Mouse (Mus musculus) left cerebral cortex, adult 9 months (tissue): ENCODE data around the gene Xpr1.

Source experiments
- DNase-seq, 2 experiments: peaks; one replicate each; pipeline ENCODE4 v3.0.0; 2022; ENCODE audit warnings: low spot score in 2 of 2

Gene Xpr1

DNA sequence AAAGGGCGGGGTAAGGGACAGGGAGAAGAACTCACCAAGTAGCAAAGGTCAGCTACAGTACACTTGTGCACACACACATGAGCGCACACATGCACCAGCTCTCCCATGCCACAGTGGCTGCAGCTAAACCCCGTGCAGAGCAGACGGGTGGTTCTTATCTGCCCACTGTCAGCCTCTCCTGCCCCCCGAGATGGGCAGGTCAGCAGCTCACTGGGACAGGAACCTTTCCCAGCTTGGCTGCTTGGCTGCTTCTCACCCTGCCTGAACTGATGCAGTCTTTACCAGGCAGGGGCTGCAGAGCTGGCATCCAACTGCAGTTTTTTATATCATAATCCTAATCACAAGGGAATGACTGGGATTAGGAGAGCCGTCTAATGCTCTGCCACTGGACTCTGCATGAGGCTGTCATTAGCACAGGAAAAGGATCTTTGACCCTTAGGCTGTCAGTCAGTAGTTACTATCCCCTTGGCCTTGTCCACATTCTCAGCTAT, 164.5 kb downstream of the Xpr1 start:
- DNase-seq = no peak

DNA sequence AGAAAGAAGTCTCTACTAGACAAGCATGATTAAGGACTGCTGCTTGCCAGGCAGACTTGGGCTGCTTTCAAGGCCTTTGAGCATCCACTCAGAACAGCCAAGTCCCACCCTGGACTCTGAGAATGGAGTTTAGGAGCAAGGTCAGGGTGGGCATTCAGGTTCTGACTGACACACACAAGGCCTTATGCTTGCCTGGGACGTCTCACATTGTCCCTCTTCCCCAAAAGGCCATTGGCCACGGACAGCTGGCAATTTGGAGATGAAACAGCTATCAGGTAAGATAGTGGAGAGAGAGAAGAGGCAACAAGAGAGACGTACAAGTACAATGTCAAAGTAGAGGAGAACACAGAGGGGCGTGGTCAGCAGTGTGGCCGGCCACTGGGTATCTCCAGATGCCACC, 165.6 kb downstream of the Xpr1 start:
- no peak for DNase-seq

DNA sequence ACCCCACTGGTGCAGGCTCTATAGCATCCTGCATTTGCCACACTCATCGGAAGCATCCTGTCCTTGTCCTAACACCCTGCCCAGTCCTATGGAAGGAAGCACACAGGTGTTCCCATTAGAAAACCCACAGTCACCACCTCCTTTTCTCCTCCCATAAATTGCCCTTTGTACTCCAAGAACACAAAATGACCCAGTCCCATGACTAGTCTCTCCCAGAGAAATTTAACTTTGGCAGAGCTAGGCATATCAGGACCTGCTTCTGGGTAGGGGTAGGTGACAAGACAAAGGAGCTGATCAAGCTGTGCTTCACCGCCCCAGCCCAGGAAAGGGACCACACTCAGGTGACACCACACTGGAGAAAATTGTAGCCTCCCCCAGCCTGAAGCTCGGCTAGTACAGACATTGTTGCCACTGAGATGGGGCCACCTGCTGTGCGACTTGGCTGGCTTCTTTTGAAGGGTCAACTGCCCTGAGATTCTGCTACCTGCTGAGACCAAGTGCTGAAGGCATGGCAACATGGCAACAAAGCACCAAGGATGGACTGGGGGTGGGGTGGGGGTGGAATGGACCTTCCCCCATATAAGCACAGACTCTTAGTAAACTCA, 166.6 kb downstream of the Xpr1 start:
- no peak for DNase-seq

DNA sequence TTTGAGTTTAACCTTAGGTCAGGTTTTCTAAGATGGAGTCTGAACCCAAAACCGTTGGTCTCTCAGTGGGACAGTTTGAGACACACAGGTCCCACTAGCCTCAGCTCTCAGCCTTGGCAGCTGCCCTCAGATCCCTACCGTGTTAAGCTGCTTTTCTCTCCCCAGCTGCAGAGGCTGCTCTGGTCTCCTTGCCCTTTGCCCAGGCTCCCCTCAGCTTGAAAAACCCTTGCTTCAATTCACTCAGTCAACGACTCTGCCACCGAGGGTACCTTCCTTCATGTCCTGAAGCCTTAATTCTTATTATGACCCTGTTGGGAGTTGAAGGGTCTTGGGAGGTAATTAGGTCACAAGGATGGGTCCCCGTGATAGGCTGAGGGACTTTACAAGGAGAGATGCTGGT, 167.3 kb downstream of the Xpr1 start:
- DNase-seq = no peak

DNA sequence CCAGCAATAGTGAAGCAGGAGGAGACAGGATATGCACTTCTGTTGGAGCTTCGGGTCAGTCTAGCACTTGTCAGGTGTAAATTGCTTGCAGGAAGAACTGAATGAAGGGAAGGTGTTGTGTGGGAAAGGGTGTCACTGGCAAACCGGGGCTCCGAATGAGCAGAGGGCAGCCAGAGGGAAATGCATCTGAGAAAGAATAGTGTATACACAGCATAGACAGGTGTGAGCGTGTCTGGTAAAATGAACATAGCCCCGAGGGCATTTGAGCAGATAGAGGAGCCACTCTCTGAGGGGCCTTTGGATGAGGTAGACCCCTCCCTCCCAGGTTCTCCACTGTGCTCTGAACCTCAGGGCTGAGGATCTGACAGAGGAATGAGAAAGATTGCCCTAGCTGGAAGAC, 169.2 kb downstream of the Xpr1 start:
- no peak for DNase-seq

DNA sequence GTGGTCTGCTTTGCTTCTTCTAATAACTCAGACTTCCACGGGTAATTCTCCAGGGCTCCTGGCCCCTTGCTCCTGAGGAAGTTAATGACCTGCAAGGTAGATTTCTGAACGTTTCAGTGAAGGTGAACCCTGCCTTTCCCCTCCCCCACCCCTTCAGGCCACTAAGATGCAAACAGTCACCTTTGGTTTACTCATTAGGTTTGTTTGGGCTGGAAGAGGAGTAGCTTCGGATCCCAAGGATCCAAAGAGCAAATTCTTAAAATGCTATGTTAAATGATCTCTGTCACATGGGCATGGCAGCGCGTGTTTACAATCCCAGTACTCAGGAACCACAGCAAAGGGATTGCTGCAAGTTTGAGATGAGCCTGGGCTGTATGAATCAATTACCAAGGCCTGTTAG, 169.8 kb downstream of the Xpr1 start:
- DNase-seq = no peak

DNA sequence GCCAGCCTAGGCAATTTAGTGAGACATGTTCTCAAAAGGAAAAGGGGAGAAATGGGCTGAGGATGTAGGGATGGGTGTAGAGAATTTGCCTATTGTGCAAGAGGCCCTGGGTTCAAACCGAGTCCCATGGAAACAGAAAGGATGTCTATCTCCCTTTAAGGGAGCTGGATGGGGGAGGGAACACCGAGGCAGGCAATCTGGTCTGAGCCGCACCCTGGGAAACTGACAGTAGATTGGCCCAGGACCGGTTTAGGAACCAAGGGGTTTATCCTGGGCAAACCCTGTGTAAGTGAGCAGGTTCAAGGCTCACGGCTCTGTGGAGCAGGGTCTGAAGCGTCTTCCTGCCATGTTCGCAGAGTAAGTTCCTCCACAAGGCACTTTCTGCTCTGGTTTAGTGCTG, 171.7 kb downstream of the Xpr1 start:
- DNase-seq = no peak

DNA sequence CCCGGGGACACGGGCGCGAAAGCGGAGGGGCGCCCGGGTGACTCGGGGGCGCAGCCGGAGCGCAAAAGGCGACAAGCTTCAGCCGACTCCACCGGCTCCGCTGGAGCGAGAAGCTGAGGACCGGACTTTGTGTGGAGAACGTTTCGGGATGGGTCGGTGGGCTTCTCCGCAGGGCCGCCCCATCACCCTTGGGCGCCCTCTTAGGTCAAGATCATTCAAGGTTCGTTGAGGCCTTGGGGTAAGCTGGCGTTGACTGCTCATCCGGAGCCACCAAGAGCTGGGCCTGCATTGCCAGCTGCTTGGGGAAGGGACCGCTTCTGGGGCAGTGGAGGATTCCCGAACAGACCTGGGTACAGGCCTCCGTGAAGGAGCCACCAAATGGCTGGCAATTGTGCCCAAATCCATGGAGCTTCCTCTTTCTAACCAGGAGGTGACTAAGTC, 172.4 kb downstream of the Xpr1 start:
- DNase-seq = no peak

DNA sequence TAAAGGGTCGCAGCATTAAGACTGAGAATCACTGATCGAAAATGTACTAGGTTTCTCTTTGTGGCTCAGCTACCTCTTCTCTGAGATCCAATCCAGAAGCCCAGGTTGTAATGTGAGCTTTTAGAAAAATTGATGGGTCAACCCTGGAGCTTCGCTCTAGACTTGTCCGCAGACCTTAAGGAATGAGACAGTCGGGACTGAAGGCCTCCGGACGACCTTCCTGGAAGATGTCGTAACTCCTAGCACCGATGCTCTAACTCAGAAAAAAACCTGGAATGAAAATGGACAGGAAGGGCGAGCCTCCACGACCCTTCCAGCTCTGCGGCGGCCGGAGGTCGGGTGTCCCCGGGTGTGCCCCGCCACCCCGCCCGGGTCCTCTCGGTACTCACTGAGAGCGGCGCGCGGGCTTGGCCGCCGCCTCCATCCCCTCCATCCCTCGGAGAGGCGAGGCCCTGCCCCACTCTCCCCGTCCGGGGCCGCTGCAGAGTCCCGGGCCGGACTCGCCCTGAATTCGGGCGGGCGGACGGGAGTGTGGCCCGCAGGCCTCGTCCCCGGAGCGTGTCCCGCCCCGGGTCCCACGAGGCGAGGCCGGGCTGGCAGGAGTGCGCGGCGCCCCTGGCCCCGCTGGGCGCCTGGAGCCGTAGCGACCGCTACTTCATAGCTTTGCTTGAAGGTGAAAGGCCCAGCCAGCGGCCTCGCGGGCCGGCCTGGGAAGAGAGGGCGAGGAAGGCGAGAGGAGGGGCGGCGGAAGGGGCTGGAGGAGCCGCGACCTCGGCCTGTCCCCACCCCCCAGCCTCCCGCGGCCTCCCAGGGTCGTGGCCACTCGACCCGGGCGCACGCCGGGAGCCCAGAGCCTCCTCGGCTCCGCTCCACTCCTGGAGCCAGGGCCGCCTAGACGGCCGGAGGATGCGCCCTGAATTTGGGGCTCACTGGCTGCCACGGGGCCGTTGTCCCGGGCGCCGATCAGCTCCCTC, 173.1 kb downstream of the Xpr1 start, which contains the start of gene BC034090:
BC034090 (minus strand) TSS at position 648 of the 974 bp plus-strand sequence.
- DNase-seq = no peak

DNA sequence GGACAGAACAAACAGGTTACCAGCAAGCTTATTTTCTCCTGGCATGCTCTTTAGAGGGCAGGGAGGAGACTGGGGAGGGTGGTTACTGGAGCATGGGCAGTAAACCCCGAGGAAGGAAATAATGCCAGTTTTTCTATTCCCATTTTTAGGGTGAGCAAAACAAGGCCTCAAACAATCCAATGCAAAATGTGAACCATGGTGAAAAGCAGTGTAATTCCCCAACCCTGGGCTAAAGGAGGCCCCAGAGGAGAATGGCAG, 174.8 kb downstream of the Xpr1 start:
- DNase-seq = no peak

DNA sequence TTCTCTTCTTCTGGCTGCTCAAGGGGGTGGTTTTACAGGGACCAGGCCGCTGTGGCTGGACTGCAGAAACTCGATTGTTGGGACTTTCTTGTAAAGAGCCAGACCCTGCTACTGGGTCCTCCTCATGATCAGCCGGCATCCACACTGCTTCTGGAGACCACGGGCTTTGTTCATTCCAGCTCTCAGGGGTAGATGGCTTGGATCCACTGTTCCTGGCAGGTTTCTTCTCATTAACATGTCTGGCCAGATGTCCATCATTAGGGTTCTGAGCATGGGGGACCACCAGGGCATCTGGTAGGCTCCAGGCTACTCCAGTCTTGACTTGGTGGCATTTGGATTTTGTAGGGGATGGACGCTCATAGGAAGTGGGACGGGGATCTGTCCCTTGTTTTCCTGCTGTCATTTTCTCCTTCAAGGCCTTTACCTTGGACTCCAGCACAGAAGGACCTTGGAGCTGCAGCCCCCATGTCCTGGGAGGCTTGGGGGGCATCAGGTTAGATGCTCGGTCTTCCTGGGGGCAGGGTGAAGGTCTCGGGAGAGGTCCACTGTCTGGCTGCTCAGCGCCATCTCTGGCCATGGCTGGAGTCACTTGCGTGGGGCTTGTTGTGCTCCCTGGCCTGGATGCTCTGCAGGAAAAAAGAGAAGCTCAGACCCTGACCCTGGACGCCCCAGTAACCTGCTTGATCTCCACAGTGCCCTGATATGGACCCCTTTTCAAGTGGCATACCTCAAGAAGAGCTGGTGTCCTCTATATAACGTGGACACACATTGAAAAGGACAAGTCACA, 175.3 kb downstream of the Xpr1 start:
- no peak for DNase-seq

DNA sequence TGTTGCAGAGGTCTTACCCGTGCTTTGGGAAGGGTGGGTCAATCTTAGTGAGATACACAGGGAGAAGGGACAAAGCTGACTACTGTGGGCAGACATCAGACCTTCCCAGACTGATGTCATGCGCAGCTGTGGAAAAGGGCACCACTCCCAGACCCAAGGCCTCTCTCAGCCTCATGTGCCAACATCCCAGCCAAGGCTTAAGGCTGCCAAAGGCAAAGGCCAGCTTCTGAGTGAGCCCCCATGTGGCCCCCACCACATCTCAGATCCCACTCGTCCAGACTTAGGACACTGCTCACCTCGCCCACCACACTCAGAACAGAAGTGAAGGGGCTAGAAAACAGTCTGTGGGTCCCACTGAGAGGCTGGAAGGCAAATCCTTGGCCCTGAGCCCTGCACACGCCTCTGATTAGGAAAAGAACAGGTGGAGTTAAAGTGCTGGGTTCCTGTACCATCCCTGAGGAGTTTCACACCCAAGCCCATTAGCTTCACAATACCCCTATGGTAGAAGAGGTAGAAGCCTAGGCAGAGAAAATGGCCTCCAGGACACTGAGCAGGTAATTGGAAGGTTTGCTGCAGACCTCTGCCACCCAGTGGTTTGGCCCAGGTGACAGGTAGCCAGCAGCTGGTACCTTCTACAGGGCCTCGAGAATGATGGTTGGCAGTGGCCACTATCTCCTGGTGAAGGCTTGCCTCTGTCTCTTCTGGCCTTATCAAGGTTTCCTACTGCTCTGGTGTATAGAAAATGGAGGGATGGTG, 177.1 kb downstream of the Xpr1 start:
- no peak for DNase-seq

DNA sequence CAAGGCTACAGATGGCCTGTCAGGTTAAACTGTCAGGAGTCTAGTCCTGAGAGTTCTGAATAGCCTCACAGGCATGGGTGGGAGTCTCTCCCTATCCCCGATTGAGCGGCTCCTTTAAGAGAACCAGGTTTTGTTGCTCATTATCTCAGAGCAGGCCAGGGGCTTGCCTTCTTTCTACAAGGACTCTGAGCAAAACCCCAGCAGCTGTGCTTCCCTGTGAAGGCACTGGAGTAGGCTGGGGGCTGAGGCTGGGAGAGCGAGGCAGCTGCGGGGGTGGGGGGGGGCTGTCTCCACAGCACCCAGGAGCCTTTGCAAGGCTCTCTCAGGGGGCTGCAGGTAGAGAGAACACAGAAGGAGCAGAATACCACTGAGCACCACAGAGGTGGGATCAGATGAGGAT, 178.0 kb downstream of the Xpr1 start:
- DNase-seq = no peak

DNA sequence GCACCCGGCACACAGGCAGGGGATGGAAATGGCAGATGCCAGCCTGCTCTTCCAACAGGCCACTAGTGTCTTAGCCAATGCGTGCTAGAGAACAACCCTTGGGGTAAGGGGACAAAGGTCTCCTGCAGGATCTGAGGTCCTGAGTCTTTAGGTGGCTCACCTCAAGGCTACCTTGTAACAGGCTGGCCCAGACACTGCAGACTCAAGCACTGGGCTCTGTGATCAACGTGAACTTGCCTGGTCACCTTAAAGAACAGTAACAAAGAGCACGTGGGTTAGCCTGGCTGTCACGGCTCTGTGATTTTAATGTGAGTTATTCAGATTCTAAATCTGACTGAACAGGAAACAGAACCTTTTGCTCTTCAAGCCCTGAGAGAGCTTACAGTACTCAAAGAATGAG, 179.1 kb downstream of the Xpr1 start:
- DNase-seq = no peak

DNA sequence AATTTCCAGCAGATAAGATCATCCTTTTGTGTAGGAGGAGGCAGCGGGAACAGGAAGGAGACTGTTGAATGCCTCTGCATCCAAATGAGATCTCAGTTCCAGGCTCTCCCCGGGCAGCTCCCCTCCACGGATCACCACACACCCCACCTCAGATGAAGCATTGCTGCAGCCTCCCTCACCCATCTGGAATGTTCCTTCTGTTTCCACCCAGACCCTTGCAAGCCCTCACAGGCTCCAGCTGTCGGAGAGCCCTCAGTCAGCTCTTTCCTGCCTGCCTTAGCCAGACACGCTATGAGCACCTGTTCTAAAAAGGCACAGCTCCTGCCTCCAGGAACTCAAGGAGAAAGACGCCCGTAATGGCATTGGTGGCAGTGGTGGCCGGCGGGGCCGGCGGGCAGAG, 179.8 kb downstream of the Xpr1 start:
- DNase-seq = peak in 1 of 2 experiments; percentile 75

DNA sequence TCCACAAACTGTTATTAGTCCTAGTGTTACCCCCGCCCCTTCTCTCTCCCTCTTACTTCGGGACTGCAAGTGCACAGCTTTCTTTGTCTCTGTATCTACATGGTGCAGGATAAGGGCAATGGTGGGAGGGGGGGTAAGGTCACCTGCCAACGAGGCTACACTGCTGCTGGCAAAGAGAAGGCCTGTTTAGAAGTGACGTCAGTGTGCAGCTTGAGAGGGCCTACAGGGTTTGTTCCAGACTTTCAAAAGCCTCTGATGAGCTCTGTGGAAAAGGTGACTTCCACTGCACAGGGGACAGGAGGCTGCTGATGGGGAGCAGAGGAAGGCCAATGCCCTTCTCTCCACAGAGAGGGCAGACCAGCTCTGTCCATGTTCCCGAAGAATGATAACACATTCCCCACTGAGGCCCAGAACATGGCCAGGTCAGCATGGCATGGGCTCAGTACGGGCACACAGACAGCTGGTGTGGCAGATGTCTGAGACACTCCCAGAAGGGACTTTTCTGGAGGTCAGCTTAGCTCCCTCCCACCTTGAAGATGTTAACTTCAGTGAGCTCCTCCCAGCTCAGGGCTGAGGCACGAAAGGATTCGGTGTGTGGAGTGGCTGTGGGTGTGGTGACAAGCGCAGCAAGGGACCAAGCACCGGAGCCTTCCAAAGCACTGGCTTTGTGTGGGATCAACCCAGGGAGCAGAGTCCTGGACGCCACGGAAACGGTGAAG, 180.8 kb downstream of the Xpr1 start:
- no peak for DNase-seq

DNA sequence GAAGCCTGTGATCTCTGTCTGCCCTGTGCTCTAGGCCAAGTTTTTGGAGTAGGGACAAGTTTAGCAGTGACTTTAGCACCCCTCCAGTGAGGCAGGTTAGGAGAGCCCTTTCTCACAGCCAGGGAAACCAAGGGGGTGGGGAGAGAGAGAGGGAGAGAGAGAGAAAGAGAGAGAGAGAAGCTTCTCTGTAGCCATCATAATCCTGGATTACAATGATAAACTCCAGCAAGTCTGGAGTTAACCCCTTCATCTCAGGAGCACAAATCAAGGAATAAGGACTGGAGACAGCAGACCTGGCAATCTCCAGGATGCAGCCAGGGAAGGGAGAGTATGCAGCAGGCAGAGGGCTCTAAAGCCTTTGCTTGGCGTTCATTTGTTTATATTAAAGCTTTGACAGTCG, 181.6 kb downstream of the Xpr1 start:
- DNase-seq = no peak

DNA sequence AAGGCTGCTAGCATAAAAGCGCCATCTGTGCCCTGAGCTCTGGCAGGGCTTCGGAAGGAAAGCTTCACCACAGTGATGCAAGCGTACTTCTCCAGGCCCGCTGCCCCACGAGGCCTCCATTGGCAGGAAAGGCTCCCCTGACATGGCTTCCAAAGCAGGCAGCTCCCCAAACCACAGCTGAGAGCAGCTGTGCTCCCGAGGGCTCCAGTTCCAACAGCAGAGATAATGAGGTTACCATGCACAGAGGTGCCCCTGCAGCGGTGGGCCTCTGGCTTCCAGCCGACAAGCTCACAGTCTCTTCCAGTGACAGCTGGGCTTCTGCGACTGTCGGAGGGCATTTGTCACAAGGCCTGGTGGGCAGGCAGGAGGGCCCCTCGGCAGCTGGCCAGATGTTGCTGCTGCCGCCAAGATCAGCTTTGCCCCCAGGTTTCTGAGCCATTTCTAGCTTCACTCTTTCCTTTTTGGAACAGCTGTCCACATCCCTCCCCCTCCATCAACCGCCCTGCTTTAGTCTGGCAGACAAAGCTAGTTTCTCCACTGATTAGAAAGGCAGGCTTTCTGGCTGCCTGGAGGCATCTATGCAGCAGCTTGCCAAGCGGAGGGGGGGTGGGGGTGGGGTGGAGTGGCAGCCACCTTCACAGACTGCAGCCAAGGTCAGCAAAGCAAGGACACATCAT, 183.1 kb downstream of the Xpr1 start:
- peak; percentile 52 to 77 for DNase-seq

DNA sequence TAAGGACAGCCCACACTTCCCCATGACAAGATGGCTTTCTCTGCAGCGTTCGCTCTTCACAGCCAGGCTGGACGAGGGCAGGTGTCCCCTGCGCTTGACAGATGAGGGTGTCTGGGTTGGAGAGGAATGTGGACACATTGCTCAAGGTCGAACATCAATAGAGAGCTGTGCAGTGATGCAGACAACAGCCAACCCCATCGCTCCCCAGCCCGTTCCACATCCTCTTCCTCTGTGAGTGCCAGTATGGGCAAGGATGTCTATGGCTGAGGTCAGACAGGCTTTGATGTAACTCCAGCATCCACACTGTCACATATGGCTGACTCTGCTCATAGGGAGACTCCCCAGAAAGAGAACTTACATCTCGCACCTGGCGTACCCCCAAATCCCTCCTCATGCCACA, 183.8 kb downstream of the Xpr1 start:
- DNase-seq = no peak

DNA sequence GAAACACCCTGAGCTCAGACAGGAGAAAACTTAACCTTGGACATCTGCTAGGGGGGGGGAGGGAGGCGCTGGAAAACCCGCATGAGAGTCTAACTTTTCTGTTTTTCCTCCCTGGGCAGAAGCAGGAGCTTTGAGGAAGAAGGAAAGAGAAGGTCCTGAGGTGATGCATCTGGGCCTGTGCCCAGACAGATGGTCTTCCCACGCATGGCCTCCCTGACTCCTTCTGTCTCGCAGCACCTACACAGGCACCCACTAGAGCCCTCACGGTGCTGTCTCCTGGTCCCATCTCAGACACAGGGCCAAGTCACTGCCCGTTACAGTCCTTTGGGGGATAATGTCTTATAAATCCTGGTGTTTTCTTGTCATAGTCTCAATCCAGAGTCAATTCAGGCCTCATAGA, 184.4 kb downstream of the Xpr1 start:
- DNase-seq = no peak

DNA sequence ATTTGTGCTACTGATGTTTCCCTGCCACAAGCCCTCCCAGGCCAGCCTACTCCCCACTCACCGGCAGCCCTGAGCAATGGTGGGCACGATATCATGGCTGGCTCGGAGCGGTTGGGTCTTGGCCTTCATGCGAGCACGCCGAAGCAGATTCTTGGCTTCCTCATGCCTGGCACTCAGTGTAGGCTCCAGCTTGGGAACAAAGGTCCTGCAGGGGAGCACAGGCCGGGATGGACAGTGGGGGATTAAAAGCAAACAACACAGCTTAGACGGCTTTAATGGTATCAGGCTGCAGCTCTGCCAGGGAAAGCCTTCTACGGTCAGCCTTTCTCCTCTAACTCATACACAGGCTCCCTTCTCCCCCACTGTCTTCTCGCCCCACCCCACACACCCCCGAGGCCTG, 184.8 kb downstream of the Xpr1 start:
- no peak for DNase-seq
